Mouse (Mus musculus): ENCODE data around the gene Egln1. TPM values are rescaled to one million over a fixed set of nuclear protein-coding genes. Genes with fewer than 3 reads are reported as not detected.

Egln1 gene
- polyA plus RNA-seq, 1 experiment from 2014 or later, result 9.4 TPM

GRCm38 (mm10) chr8:124914061-124914460, 35.1 kb downstream of the Egln1 start:
- no peak for TF ChIP-seq CTCF (IDR thresholded peaks at IDR 0.05; ENCODE audit: low read depth)
- peaks cover 35% of the 10 kb centered on the region for H3K36me3 ChIP-seq (ENCODE audit: insufficient read depth, low read length)
- 0 out of 2 replicates have a peak, but pooled peaks cover 5% of the 10 kb centered on the region for H3K4me1 ChIP-seq (replicated peaks; ENCODE audit: insufficient read depth, low read length)
- no peaks in the 10 kb centered on the region for H3K9me3 ChIP-seq (replicated peaks; ENCODE audit: low read length)
- no peak overlapping the region; the same call in 1 of the 2 replicates for H3K27ac ChIP-seq
- no peak overlapping the region for H3K4me2 ChIP-seq (ENCODE audit: low read length)
- DNase-seq (ENCODE audit: low spot score), result no peak
- WGBS, result 81% methylated on average over 5 of the region's 5 CpGs
- H3K9ac ChIP-seq (ENCODE audit: low read depth, low read length), result no peak overlapping the region
- no peaks in the 10 kb centered on the region for H3K27me3 ChIP-seq (ENCODE audit: insufficient read depth, low read length)
- H3K4me3 ChIP-seq (replicated peaks; ENCODE audit: low read depth, low read length), result no peak overlapping the region
- no peak for ATAC-seq (replicated peaks; ENCODE audit: low FRiP score, low read depth)

- no peak for DNase-seq (ENCODE audit: low spot score)
- H3K27ac ChIP-seq, result no peak overlapping the region
- peaks cover 52% of the 10 kb centered on the region for H3K36me3 ChIP-seq (ENCODE audit: insufficient read depth, low read length)
- WGBS, result 69% methylated on average over 17 of the region's 17 CpGs
- H3K27me3 ChIP-seq (ENCODE audit: insufficient read depth, low read length), result no peaks in the 10 kb centered on the region
- ATAC-seq (replicated peaks; ENCODE audit: low FRiP score, low read depth), result peak; percentile 16
- H3K9me3 ChIP-seq (replicated peaks; ENCODE audit: low read length), result no peaks in the 10 kb centered on the region
- H3K4me1 ChIP-seq (replicated peaks; ENCODE audit: insufficient read depth, low read length), result 0 out of 2 replicates have a peak, but pooled peaks cover 5% of the 10 kb centered on the region
- no peak overlapping the region for H3K9ac ChIP-seq (ENCODE audit: low read depth, low read length)
- no peak for TF ChIP-seq CTCF (IDR thresholded peaks at IDR 0.05; ENCODE audit: low read depth)
- no peak overlapping the region for H3K4me2 ChIP-seq (ENCODE audit: low read length)
- H3K4me3 ChIP-seq (replicated peaks; ENCODE audit: low read depth, low read length), result no peak overlapping the region
These were observed 36.9 kb downstream of the Egln1 start for GRCm38 (mm10) chr8:124911938-124912872.

- Histone ChIP-seq H3K27ac (no peak overlapping the region), H3K9ac (ENCODE audit: low read depth, low read length) (no peak overlapping the region), H3K36me3 (ENCODE audit: insufficient read depth, low read length) (peaks cover 53% of the 10 kb centered on the region), H3K27me3 (ENCODE audit: insufficient read depth, low read length) (no peaks in the 10 kb centered on the region), H3K4me3 (replicated peaks; ENCODE audit: low read depth, low read length) (no peak overlapping the region), H3K9me3 (replicated peaks; ENCODE audit: low read length) (no peaks in the 10 kb centered on the region), H3K4me2 (ENCODE audit: low read length) (no peak overlapping the region), H3K4me1 (replicated peaks; ENCODE audit: insufficient read depth, low read length) (0 out of 2 replicates have a peak, but pooled peaks cover 5% of the 10 kb centered on the region)
- ATAC-seq (replicated peaks; ENCODE audit: low FRiP score, low read depth) (no peak), DNase-seq (ENCODE audit: low spot score) (no peak)
- WGBS, result 80% methylated on average over 10 of the region's 10 CpGs
- no peak for TF ChIP-seq CTCF (IDR thresholded peaks at IDR 0.05; ENCODE audit: low read depth)
These were observed 38.8 kb downstream of the Egln1 start for GRCm38 (mm10) chr8:124910349-124910748.

GRCm38 (mm10) chr8:124909936-124910335, 39.2 kb downstream of the Egln1 start:
- Histone ChIP-seq H3K27ac (no peak overlapping the region), H3K4me2 (ENCODE audit: low read length) (no peak overlapping the region), H3K9me3 (replicated peaks; ENCODE audit: low read length) (no peaks in the 10 kb centered on the region), H3K4me3 (replicated peaks; ENCODE audit: low read depth, low read length) (no peak overlapping the region), H3K9ac (ENCODE audit: low read depth, low read length) (no peak overlapping the region), H3K27me3 (ENCODE audit: insufficient read depth, low read length) (no peaks in the 10 kb centered on the region), H3K4me1 (replicated peaks; ENCODE audit: insufficient read depth, low read length) (0 out of 2 replicates have a peak, but pooled peaks cover 5% of the 10 kb centered on the region), H3K36me3 (ENCODE audit: insufficient read depth, low read length) (peaks cover 49% of the 10 kb centered on the region)
- TF ChIP-seq CTCF (IDR thresholded peaks at IDR 0.05; ENCODE audit: low read depth), result no peak
- DNase-seq (ENCODE audit: low spot score), result no peak
- no peak for ATAC-seq (replicated peaks; ENCODE audit: low FRiP score, low read depth)
- 86% methylated on average over 16 of the region's 16 CpGs for WGBS

- no peak overlapping the region for H3K4me3 ChIP-seq (replicated peaks; ENCODE audit: low read depth, low read length)
- no peak for ATAC-seq (replicated peaks; ENCODE audit: low FRiP score, low read depth)
- 84% methylated on average over 2 of the region's 2 CpGs for WGBS
- no peak for DNase-seq (ENCODE audit: low spot score)
- TF ChIP-seq CTCF (IDR thresholded peaks at IDR 0.05; ENCODE audit: low read depth), result no peak
- H3K9me3 ChIP-seq (replicated peaks; ENCODE audit: low read length), result no peaks in the 10 kb centered on the region
- H3K27me3 ChIP-seq (ENCODE audit: insufficient read depth, low read length), result no peaks in the 10 kb centered on the region
- no peak overlapping the region for H3K27ac ChIP-seq
- no peak overlapping the region for H3K4me2 ChIP-seq (ENCODE audit: low read length)
- no peak overlapping the region; the same call in 1 of the 2 replicates for H3K9ac ChIP-seq (ENCODE audit: low read depth, low read length)
- peaks cover 54% of the 10 kb centered on the region for H3K36me3 ChIP-seq (ENCODE audit: insufficient read depth, low read length)
- no peaks in the 10 kb centered on the region for H3K4me1 ChIP-seq (replicated peaks; ENCODE audit: insufficient read depth, low read length)
These were observed 43.6 kb downstream of the Egln1 start for GRCm38 (mm10) chr8:124905482-124905881.

- Histone ChIP-seq H3K4me2 (ENCODE audit: low read length) (no peak overlapping the region), H3K27ac (no peak overlapping the region), H3K9ac (ENCODE audit: low read depth, low read length) (no peak overlapping the region), H3K36me3 (ENCODE audit: insufficient read depth, low read length) (peaks cover 39% of the 10 kb centered on the region), H3K27me3 (ENCODE audit: insufficient read depth, low read length) (no peaks in the 10 kb centered on the region), H3K4me1 (replicated peaks; ENCODE audit: insufficient read depth, low read length) (peaks cover 5% of the 10 kb centered on the region; the same call in 1 of the 2 replicates), H3K9me3 (replicated peaks; ENCODE audit: low read length) (no peaks in the 10 kb centered on the region), H3K4me3 (replicated peaks; ENCODE audit: low read depth, low read length) (no peak overlapping the region)
- TF ChIP-seq CTCF (IDR thresholded peaks at IDR 0.05; ENCODE audit: low read depth), result no peak
- WGBS, result 83% methylated on average over 15 of the region's 15 CpGs
- no peak for DNase-seq (ENCODE audit: low spot score)
- ATAC-seq (replicated peaks; ENCODE audit: low FRiP score, low read depth), result peak; percentile 45; the same call in 1 of the 2 replicates
These were observed 45.9 kb downstream of the Egln1 start for GRCm38 (mm10) chr8:124903198-124903597.

Measured in kidney, postnatal 0 days (tissue).